Mouse (Mus musculus): ENCODE results near the gene Slc44a1. TPM values are rescaled to one million over a fixed set of nuclear protein-coding genes. Genes with fewer than 3 reads are reported as not detected.

Slc44a1 gene
- polyA plus RNA-seq, 1 experiment, result not detected

DNA sequence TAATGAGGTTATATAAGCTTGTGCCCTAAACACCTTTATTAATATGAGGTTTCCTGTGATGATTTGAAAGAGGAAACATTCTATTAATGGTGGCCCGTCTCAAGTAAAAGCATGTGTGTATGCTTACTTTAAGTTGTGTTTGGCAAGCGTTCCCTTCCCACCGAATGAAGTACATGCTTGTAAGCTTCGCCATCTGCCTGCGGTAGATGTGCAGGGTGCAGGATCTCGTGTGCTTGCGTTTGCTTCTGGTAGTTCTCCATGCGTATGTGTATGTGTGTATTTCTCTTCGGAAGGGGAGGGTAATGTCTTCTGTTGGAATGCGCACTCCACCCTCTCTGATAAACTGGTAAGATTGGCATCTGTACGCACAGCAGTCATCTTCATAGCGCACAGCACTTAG is 95.6 kb downstream of the Slc44a1 start:
- Histone ChIP-seq H3K4me3 (ENCODE audit: insufficient read depth, low read depth, low read length) (no peak overlapping the region), H3K27ac (ENCODE audit: insufficient read depth, low read depth, low read length) (no peak overlapping the region), H3K4me1 (ENCODE audit: control insufficient read depth, insufficient read depth, low read length) (peaks cover 3% of the 10 kb centered on the region)
- 91% methylated on average over 12 of the region's 12 CpGs for WGBS
- no peak for TF ChIP-seq CTCF (IDR thresholded peaks at IDR 0.05; ENCODE audit: insufficient read depth, low read depth, low read length)
- TF ChIP-seq POLR2A (IDR thresholded peaks at IDR 0.05; ENCODE audit: insufficient read depth, low read depth, low read length), result no peak

- no peak overlapping the region for H3K27ac ChIP-seq (ENCODE audit: insufficient read depth, low read depth, low read length)
- TF ChIP-seq POLR2A (IDR thresholded peaks at IDR 0.05; ENCODE audit: insufficient read depth, low read depth, low read length), result no peak
- no peak for TF ChIP-seq CTCF (IDR thresholded peaks at IDR 0.05; ENCODE audit: insufficient read depth, low read depth, low read length)
- H3K4me1 ChIP-seq (ENCODE audit: control insufficient read depth, insufficient read depth, low read length), result peaks cover 5% of the 10 kb centered on the region
- no peak overlapping the region for H3K4me3 ChIP-seq (ENCODE audit: insufficient read depth, low read depth, low read length)
Observed at GRCm38 (mm10) chr4:53537101-53537500, 96.9 kb downstream of the Slc44a1 start.

- H3K4me3 ChIP-seq (ENCODE audit: insufficient read depth, low read depth, low read length), result no peak overlapping the region
- 23% methylated on average over 2 of the region's 2 CpGs for whole genome bisulfite sequencing
- H3K27ac ChIP-seq (ENCODE audit: insufficient read depth, low read depth, low read length), result no peak overlapping the region; the same call in 1 of the 2 replicates
- peaks cover 5% of the 10 kb centered on the region for H3K4me1 ChIP-seq (ENCODE audit: control insufficient read depth, insufficient read depth, low read length)
- TF ChIP-seq CTCF (IDR thresholded peaks at IDR 0.05; ENCODE audit: insufficient read depth, low read depth, low read length) (no peak), POLR2A (IDR thresholded peaks at IDR 0.05; ENCODE audit: insufficient read depth, low read depth, low read length) (no peak)
Observed at GRCm38 (mm10) chr4:53537539-53537938, 97.3 kb downstream of the Slc44a1 start.

DNA sequence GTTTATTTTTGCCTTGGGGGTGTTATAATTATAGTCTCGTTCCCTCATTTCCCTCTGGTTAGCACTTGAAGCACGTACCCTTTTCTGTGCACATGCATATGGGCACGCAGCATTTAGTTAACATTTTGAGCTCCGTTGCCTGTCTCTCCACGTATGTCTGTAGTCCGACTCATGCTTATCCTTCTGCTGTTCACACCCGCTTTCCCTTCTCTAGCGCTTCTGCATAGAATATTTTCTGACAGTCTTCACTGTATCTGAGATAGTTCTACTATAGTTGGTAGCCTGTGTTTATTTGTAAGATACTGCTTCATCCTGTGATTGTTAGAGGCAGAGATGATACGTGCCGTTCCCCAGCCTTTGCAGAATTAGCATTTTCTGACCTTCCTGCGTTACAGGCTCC is 98.4 kb downstream of the Slc44a1 start:
- TF ChIP-seq CTCF (IDR thresholded peaks at IDR 0.05; ENCODE audit: insufficient read depth, low read depth, low read length) (no peak), POLR2A (IDR thresholded peaks at IDR 0.05; ENCODE audit: insufficient read depth, low read depth, low read length) (no peak)
- WGBS, result 39% methylated on average over 11 of the region's 11 CpGs
- Histone ChIP-seq H3K4me3 (ENCODE audit: insufficient read depth, low read depth, low read length) (no peak overlapping the region), H3K4me1 (ENCODE audit: control insufficient read depth, insufficient read depth, low read length) (peaks cover 5% of the 10 kb centered on the region), H3K27ac (ENCODE audit: insufficient read depth, low read depth, low read length) (no peak overlapping the region)

DNA sequence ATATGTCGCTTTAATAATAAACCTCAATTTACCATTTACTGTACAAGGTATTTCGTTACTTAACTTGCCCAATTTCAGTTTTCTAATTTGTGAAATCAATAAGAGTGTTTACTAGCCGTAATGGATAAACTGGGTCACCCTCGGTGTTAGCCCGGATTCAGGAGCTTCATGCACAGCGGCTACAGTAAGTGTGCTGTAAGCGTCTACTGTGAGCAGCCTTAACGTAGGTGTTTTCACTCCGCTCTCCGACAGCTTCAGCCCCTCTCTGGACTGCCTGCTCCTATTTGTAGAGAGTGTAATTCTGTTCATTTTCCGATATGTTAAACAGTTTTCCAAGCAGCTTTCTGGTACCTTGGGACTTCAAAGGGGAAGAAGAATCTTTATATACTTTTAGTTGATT is 99.7 kb downstream of the Slc44a1 start:
- 77% methylated on average over 11 of the region's 11 CpGs for WGBS
- no peak overlapping the region for H3K4me3 ChIP-seq (ENCODE audit: insufficient read depth, low read depth, low read length)
- no peak for TF ChIP-seq POLR2A (IDR thresholded peaks at IDR 0.05; ENCODE audit: insufficient read depth, low read depth, low read length)
- TF ChIP-seq CTCF (IDR thresholded peaks at IDR 0.05; ENCODE audit: insufficient read depth, low read depth, low read length), result no peak
- peaks cover 5% of the 10 kb centered on the region for H3K4me1 ChIP-seq (ENCODE audit: control insufficient read depth, insufficient read depth, low read length)
- no peak overlapping the region for H3K27ac ChIP-seq (ENCODE audit: insufficient read depth, low read depth, low read length)

DNA sequence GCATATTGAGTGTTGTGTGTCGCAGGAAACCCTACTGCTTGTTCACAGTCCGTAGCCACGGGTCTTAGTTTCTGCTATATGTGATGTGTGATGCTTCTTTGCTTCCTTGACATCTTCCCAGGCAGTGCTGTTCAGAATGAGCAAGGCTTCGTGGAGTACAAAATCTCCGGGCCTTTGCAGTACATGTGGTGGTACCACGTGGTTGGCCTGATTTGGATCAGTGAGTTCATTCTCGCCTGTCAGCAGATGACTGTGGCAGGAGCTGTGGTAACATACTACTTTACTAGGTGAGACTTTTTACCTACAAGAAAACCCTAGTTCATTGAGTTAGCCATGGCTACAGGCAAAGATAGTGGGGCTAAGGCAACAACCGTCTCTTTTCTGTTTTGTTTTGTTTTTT is 103.2 kb downstream of the Slc44a1 start:
- Histone ChIP-seq H3K27ac (ENCODE audit: insufficient read depth, low read depth, low read length) (no peak overlapping the region), H3K4me1 (ENCODE audit: control insufficient read depth, insufficient read depth, low read length) (peaks cover 5% of the 10 kb centered on the region), H3K4me3 (ENCODE audit: insufficient read depth, low read depth, low read length) (no peak overlapping the region)
- TF ChIP-seq POLR2A (IDR thresholded peaks at IDR 0.05; ENCODE audit: insufficient read depth, low read depth, low read length) (no peak), CTCF (IDR thresholded peaks at IDR 0.05; ENCODE audit: insufficient read depth, low read depth, low read length) (no peak)
- 85% methylated on average over 8 of the region's 8 CpGs for WGBS

DNA sequence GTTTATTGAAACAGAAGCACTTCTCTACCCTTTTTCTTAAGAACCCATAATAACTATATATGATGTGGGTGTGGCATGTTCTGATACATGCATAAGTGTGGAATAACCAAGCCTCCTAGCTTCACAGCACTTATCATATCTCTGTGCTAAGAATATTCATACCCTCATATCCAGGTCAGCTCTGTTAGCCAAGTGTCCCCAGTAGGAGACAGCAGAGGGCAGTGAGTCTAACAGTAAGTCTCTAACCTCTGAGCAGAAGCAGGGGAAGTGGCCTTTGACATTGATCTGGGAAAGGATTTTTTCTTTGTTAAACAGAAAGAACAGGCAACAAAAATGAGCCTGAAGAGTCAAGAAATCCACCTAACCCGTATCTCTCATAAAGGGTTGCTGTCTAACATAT is 104.7 kb downstream of the Slc44a1 start:
- no peak for TF ChIP-seq POLR2A (IDR thresholded peaks at IDR 0.05; ENCODE audit: insufficient read depth, low read depth, low read length)
- no peak for TF ChIP-seq CTCF (IDR thresholded peaks at IDR 0.05; ENCODE audit: insufficient read depth, low read depth, low read length)
- 86% methylated on average over 1 of the region's 1 CpGs for WGBS
- H3K27ac ChIP-seq (ENCODE audit: insufficient read depth, low read depth, low read length), result no peak overlapping the region
- H3K4me1 ChIP-seq (ENCODE audit: control insufficient read depth, insufficient read depth, low read length), result 0 out of 2 replicates have a peak, but pooled peaks cover 2% of the 10 kb centered on the region
- no peak overlapping the region for H3K4me3 ChIP-seq (ENCODE audit: insufficient read depth, low read depth, low read length)

DNA sequence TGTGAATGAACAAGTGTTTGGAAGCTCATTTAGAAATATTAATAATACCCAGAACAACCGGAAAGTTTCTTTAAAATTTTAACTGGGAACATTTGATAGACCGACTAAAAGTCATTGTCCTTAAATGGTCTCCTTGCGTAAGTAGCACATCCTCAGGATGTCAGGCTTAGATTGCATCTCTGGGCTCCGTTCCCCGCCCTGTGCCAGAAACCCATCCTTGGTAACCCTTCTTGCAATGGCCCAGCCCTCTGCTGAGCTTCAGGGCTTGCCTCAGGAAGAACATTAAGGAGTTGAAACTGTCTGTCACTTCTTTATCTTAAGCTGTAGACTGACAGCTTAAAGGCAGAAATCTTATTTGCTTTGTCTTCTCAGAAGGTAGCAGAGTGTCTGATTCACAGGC is 107.2 kb downstream of the Slc44a1 start:
- TF ChIP-seq POLR2A (IDR thresholded peaks at IDR 0.05; ENCODE audit: insufficient read depth, low read depth, low read length) (no peak), CTCF (IDR thresholded peaks at IDR 0.05; ENCODE audit: insufficient read depth, low read depth, low read length) (no peak)
- H3K4me3 ChIP-seq (ENCODE audit: insufficient read depth, low read depth, low read length), result no peak overlapping the region
- H3K27ac ChIP-seq (ENCODE audit: insufficient read depth, low read depth, low read length), result no peak overlapping the region
- peaks cover 3% of the 10 kb centered on the region for H3K4me1 ChIP-seq (ENCODE audit: control insufficient read depth, insufficient read depth, low read length)
- 92% methylated on average over 5 of the region's 5 CpGs for WGBS

DNA sequence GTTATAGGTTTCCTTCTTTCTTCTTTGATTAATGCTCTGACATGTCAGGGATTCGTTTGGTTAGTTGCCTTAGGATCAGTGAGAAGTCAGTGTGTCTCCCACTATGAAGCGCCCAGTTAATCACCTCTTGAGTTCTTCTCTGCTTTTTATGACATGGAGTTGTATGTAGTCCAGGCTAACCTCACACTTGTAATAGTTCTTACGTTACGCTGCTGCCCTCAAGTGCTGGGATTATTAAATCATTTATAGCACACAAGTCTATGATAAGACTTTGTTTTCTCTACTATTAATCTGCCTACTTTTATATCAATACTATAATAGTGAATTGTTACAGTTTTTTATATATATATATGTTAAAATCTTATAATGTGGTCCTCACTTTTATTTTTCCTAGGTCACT is 109.2 kb downstream of the Slc44a1 start:
- 64% methylated on average over 4 of the region's 4 CpGs for WGBS
- TF ChIP-seq CTCF (IDR thresholded peaks at IDR 0.05; ENCODE audit: insufficient read depth, low read depth, low read length), result no peak
- no peak for TF ChIP-seq POLR2A (IDR thresholded peaks at IDR 0.05; ENCODE audit: insufficient read depth, low read depth, low read length)
- H3K4me3 ChIP-seq (ENCODE audit: insufficient read depth, low read depth, low read length), result no peak overlapping the region
- peaks cover 10% of the 10 kb centered on the region for H3K4me1 ChIP-seq (ENCODE audit: control insufficient read depth, insufficient read depth, low read length)
- no peak overlapping the region for H3K27ac ChIP-seq (ENCODE audit: insufficient read depth, low read depth, low read length)

DNA sequence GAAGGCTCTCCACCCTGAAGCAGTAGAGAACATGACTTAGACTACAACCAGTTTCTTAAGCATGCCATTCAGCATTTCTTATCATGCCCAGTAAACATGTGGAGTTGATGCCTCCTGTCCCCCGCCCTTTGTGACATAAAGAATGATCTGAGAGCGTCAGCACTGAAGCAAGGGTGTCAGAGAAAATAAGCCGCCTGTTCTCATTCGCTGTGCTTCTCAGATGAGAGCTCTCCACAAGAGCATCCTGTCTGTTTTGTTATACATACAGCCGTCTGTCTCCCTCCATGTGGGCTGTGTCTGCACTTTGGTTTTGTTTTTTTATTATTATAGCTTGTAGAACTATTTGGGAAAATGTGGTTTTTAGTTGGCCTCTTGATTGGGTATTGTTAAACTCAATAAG is 124.4 kb downstream of the Slc44a1 start:
- 87% methylated on average over 5 of the region's 5 CpGs for WGBS
- H3K27ac ChIP-seq (ENCODE audit: insufficient read depth, low read depth, low read length), result no peak overlapping the region
- TF ChIP-seq POLR2A (IDR thresholded peaks at IDR 0.05; ENCODE audit: insufficient read depth, low read depth, low read length) (no peak), CTCF (IDR thresholded peaks at IDR 0.05; ENCODE audit: insufficient read depth, low read depth, low read length) (no peak)

More for the DNA sequence above, 124.4 kb downstream of the Slc44a1 start:
- Histone ChIP-seq H3K4me3 (ENCODE audit: insufficient read depth, low read depth, low read length) (no peak overlapping the region), H3K4me1 (ENCODE audit: control insufficient read depth, insufficient read depth, low read length) (no peaks in the 10 kb centered on the region)
